Mouse (Mus musculus) T-helper 17 cell (primary cell): ENCODE measurements around the gene Tnks1bp1.

Experiments
- in situ Hi-C, 2 experiments: fragments of 300-600 bp; cut with MboI, MseI; formaldehyde crosslinking; loops; 1 replicate in 1 of 2; 2 replicates in 1 of 2; pipeline ENCODE4 v1.15.1; 2025; ENCODE audit warnings: high pct_unique_total_duplicates in 2 of 2

Gene Tnks1bp1

GRCm38 (mm10) chr2:85047596-85048167, at the start of gene Tnks1bp1:
Gene Tnks1bp1, plus strand, starts transcription at chr2:85048022.
- in situ Hi-C loops, result loop anchor here in 1 of 2 experiments (10.0 to 25.0 kb wide), 3 partner anchors 373 to 1353 kb away; partner anchors contain the start of genes Gm28635, Med19, Selenoh and Tfpi

DNA sequence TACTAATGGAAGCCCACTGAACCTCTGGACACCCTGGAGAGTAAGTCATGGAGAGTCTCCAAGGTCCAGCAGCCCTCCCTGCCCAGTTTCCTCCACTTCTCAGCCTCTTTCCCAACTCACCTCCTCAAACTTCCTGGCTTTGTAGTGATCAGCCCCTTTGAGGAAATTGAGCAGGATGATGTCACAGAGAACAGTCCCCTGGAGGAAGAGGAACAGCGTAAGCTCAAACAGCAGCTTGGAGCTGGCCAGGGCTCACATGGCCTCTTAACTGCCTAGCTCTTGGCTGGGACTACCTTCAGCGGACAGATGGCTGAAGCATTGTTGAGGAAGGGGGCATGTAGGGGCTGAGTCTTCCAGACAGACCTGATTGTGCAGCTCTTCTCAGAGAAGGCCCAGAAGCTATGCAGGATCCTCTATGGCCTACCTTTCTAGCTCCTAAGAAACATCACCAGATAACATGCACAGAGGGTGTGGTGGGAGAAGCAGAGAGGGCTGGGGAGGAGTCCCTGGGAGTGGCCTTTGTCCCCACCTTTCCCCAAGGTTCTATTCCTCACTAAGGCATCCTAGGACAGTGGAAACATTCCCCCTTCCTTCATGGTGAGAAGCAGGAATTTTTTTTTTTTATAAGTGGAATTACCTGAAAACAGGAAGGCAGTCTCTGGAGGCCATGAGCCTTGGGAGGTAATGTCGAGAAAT, 48.2 kb upstream of the Tnks1bp1 start:
- in situ Hi-C loops, result loop anchor here in 1 of 2 experiments (10.0 kb wide), 1 partner anchor 565 kb away; no protein-coding TSS in a partner anchor

GRCm38 (mm10) chr2:85001497-85001896, 46.3 kb upstream of the Tnks1bp1 start:
- in situ Hi-C loops, result no loop called here

DNA sequence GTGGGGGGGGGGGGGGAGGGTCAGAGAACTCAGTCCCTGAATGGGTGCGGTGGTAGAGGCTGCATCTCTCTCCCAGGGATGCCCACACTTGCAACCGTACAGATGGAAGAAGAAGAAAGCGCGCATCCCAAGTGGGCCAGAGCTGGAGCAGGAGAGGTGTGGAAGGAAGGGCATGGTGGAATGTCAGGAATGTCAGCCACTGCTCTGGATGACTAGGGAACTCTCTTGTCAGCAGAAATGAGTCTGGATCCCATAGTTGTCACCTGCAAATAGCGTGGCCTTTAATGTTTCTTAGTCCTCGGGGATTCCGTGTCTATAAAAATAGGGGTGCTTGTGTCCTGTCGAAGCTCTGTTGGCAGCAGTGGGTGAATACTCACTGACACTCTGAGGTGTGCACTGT, 45.2 kb upstream of the Tnks1bp1 start:
- in situ Hi-C loops, result no loop called here

DNA sequence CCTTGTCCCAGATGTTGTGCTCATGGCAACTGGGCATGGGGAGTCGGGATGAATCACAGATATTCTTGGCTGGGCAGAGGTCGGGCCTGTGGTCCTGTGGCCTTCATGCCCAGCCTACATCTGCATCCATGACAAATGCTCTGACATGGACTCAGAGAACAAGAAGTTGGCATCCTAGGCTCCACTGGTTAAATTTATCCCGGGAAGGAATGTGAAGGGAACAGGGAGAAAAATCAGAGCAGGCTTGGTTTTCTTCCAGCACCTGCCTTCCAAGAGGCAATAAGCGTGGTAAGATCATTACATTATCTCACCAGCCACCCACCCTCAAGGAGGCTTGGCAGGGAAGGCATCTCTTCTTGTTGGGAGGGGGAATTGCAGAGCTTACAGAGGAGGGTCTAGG, 43.5 kb upstream of the Tnks1bp1 start:
- in situ Hi-C loops, result no loop called here

- in situ Hi-C loops, result loop anchor here in 1 of 2 experiments (5.0 kb wide), 1 partner anchor 49 kb away; no protein-coding TSS in a partner anchor
Measured at GRCm38 (mm10) chr2:85006600-85006999, 41.2 kb upstream of the Tnks1bp1 start.

DNA sequence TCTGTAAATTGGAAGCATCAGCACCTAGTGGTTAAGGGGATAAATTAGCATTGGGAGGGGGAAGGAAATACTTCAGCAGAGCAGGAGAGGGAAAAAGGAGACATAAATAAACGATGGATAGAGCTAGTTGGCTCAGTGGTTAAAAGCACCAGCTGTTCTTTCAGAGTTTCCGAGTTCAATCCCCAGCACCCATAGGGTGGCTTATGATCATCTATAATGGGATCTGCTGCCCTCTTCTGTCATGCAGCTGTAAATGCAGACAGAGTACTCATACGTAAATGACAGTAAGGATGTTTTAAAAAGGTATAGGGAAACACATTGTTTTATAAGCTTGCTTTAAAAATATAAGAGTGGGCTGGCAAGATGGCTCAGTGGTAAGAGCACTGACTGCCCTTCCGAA, 40.1 kb upstream of the Tnks1bp1 start:
- in situ Hi-C loops, result loop anchor here in 1 of 2 experiments (5.0 kb wide), 1 partner anchor 50 kb away; no protein-coding TSS in a partner anchor

DNA sequence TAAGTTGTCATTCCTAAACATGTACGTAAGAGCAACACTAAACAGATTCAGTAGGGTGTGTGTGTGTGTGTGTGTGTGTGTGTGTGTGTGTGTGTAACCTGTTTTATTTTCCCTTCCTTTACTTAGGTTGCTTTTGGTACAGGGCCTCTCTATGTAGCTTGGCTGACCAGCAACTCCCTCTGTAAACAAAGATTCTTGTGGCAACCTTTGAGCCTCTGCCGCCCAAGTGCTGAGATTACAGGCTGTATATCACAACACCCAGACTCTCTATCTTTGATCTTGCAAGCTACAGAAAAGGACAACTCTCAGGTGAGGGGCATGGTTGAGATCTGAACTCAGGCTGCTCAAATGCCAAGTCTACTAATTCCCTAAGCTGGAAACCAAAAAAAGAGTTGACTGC, 38.6 kb upstream of the Tnks1bp1 start:
- in situ Hi-C loops, result loop anchor here in 1 of 2 experiments (5.0 kb wide), 1 partner anchor 52 kb away; no protein-coding TSS in a partner anchor

GRCm38 (mm10) chr2:85011906-85012604, 35.8 kb upstream of the Tnks1bp1 start:
- in situ Hi-C loops, result no loop called here

DNA sequence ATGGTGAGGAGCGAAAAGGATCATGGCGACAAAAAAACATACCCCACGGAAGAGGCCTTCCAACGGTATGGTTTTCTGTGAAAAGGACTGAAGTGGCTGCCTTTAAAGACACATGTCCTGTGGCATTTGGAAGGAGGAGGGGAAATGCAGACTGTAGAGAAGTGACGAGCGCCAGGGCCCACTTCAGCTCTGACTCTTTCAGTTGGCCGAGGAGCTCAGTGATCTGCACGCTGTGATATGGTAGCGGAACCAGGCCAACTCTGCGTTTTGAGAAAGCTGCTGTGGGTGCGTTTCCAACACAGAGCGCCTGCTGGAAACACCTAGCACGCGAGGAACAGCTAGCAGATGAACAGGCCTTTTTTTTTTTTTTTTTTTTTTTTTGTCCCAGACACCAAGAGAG, 35.1 kb upstream of the Tnks1bp1 start:
- in situ Hi-C loops, result no loop called here

GRCm38 (mm10) chr2:85013826-85014587, 33.8 kb upstream of the Tnks1bp1 start:
- in situ Hi-C loops, result no loop called here

DNA sequence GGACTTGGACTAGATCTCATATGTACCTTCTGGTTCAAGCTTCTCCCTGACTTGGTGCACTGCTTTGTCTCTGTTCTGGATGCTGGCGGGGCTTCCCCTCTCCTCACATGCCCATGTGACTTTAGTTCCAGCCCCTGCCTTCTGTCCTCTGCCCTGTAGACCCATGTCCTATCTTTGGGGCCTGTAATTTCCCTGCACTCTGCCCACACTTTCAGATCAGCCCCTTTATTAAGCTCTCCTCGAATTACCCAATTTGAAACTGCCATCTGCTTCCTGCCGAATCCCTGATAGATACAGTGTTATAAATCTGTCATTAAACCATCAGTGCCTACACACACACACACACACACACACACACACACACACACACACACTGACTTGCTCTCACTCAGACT, 33.2 kb upstream of the Tnks1bp1 start:
- in situ Hi-C loops, result no loop called here

- in situ Hi-C loops, result no loop called here
Measured at GRCm38 (mm10) chr2:85022043-85022442, 25.8 kb upstream of the Tnks1bp1 start.

GRCm38 (mm10) chr2:85026178-85026577, 21.6 kb upstream of the Tnks1bp1 start:
- in situ Hi-C loops, result loop anchor here in 1 of 2 experiments (25.0 kb wide), 1 partner anchor 539 kb away; the partner anchor contains the start of gene Tfpi

GRCm38 (mm10) chr2:85027281-85027680, 20.5 kb upstream of the Tnks1bp1 start:
- in situ Hi-C loops, result loop anchor here in 1 of 2 experiments (25.0 kb wide), 1 partner anchor 540 kb away; the partner anchor contains the start of gene Tfpi

GRCm38 (mm10) chr2:85029897-85030296, 17.9 kb upstream of the Tnks1bp1 start:
- in situ Hi-C loops, result loop anchor here (10.0 to 25.0 kb wide), 2 partner anchors 543 to 1375 kb away; partner anchors contain the start of gene Tfpi (in 1 of the 2)

GRCm38 (mm10) chr2:85030989-85031388, 16.8 kb upstream of the Tnks1bp1 start:
- in situ Hi-C loops, result loop anchor here (10.0 to 25.0 kb wide), 2 partner anchors 544 to 1376 kb away; partner anchors contain the start of gene Tfpi (in 1 of the 2)

DNA sequence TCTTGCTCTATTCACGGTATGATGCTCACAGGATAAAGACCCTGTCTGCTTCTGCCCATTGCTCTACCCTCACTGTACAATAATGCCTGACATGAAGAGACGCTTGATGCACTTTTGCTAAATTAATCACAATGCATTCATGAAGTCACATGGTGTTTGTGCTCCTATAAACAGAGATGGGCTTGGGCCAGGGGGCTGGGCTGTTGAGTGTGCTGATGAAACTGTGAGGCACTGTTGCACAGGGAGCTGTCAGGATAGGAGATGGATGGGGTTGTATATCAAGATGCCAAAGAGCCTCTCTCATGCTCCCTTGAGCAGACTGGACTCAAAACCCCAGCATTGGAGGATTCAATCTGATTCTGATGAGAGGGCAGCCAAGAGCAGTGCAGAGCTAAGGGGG, 14.7 kb upstream of the Tnks1bp1 start:
- in situ Hi-C loops, result loop anchor here (10.0 to 25.0 kb wide), 2 partner anchors 546 to 1378 kb away; partner anchors contain the start of gene Tfpi (in 1 of the 2)

GRCm38 (mm10) chr2:85034169-85034568, 13.7 kb upstream of the Tnks1bp1 start:
- in situ Hi-C loops, result loop anchor here (10.0 to 25.0 kb wide), 2 partner anchors 547 to 1379 kb away; partner anchors contain the start of gene Tfpi (in 1 of the 2)

- in situ Hi-C loops, result loop anchor here (5.0 to 25.0 kb wide), 3 partner anchors 299 to 1382 kb away; partner anchors contain the start of gene Tfpi (in 1 of the 2)
Measured at GRCm38 (mm10) chr2:85036507-85037046, 11.2 kb upstream of the Tnks1bp1 start.
